Mouse (Mus musculus): ENCODE measurements around the gene Rnf207. TPM values are rescaled to one million over a fixed set of nuclear protein-coding genes. Genes with fewer than 3 reads are reported as not detected.

The Rnf207 gene
- 0.80 and 0.85 TPM in 2 replicates for polyA plus RNA-seq (2021; fragmentation: Nextera tagmentation)
- long read RNA-seq, experiment 1, partial matches to known transcripts: 0 of 2 reads
- long read RNA-seq, experiment 1, other reads (novel, unspliced or antisense): 2 of 2 reads
- long read RNA-seq, experiment 2, partial matches to known transcripts: 4 of 8 reads
- long read RNA-seq, experiment 2, other reads (novel, unspliced or antisense): 4 of 8 reads

GRCm38 (mm10) chr4:152318517-152319234 is at the start of gene Rnf207:
Rnf207 (minus strand) TSS chr4:152318993.

GRCm38 (mm10) chr4:152338419-152339292 is 19.9 kb upstream of the Rnf207 start, which contains the start of gene Chd5:
Chd5 (plus strand) TSS chr4:152338651.

GRCm38 (mm10) chr4:152325574-152326411 is 7.0 kb upstream of the Rnf207 start, which contains the start of gene Rpl22:
Rpl22 (plus strand) TSS chr4:152325742.

GRCm38 (mm10) chr4:152296874-152297861 is 21.6 kb downstream of the Rnf207 start, which contains the start of gene Icmt:
Icmt (plus strand) TSS chr4:152297227.

GRCm38 (mm10) chr4:152291562-152291961 is 27.2 kb downstream of the Rnf207 start, which contains the start of gene Hes3:
Hes3 (minus strand) TSS chr4:152291662.

GRCm38 (mm10) chr4:152273621-152274236 is 45.1 kb downstream of the Rnf207 start, which contains the start of gene Gpr153:
Gpr153 (plus strand) TSS chr4:152274232.

Other genes starting within 250 kb of the Rnf207 start
- gene Plekhg5, start 246.5 kb downstream of the Rnf207 start, polyA plus RNA-seq (2021; fragmentation: Nextera tagmentation): 16.8 and 20.8 TPM in 2 replicates
- 0.19 and 0.25 TPM in 2 replicates for gene Tnfrsf25, start 203.1 kb downstream of the Rnf207 start, polyA plus RNA-seq (2021; fragmentation: Nextera tagmentation)
- 0.92 and 1.9 TPM in 2 replicates for gene Espn, start 166.6 kb downstream of the Rnf207 start, polyA plus RNA-seq (2021; fragmentation: Nextera tagmentation)
- 0.14 TPM in 1 of 2 replicates, not detected in the other for gene Hes2, start 160.1 kb downstream of the Rnf207 start, polyA plus RNA-seq (2021; fragmentation: Nextera tagmentation)
- 373 and 425 TPM in 2 replicates for gene Acot7, start 140.9 kb downstream of the Rnf207 start, polyA plus RNA-seq (2021; fragmentation: Nextera tagmentation)
- 1.4 and 2.0 TPM in 2 replicates for gene Gpr153, start 44.8 kb downstream of the Rnf207 start, polyA plus RNA-seq (2021; fragmentation: Nextera tagmentation)
- gene Hes3, start 27.3 kb downstream of the Rnf207 start, polyA plus RNA-seq (2021; fragmentation: Nextera tagmentation): not detected in 2 replicates
- 13.9 and 16.0 TPM in 2 replicates for gene Icmt, start 21.8 kb downstream of the Rnf207 start, polyA plus RNA-seq (2021; fragmentation: Nextera tagmentation)
- gene Rpl22, start 6.7 kb upstream of the Rnf207 start, polyA plus RNA-seq (2021; fragmentation: Nextera tagmentation): 327 and 332 TPM in 2 replicates
- gene Chd5, start 19.7 kb upstream of the Rnf207 start, polyA plus RNA-seq (2021; fragmentation: Nextera tagmentation): 92.4 and 92.8 TPM in 2 replicates
- gene Nphp4, start 157.7 kb upstream of the Rnf207 start, polyA plus RNA-seq (2021; fragmentation: Nextera tagmentation): 2.8 and 3.2 TPM in 2 replicates
- 116 and 139 TPM in 2 replicates for gene Kcnab2, start 158.9 kb upstream of the Rnf207 start, polyA plus RNA-seq (2021; fragmentation: Nextera tagmentation)

Measured in layer of hippocampus, adult 6 months (tissue).